Mouse (Mus musculus) forebrain, embryonic 10.5 days (tissue): ENCODE data around the gene Ppargc1a. TPM values are rescaled to one million over a fixed set of nuclear protein-coding genes. Genes with fewer than 3 reads are reported as not detected.

ENCODE experiments used
- DNase-seq: peaks from one replicate; pipeline ENCODE4 v3.0.0-alpha.2; 2017; ENCODE audit warnings: low spot score; ENCODE audit errors: extremely low spot score
- H3K27ac ChIP-seq: fragments of 300-500 bp; sonication (generic); 2 replicates; pipeline ENCODE4 v1.5.1; 2016; ENCODE audit warnings: mild to moderate bottlenecking
- H3K27me3 ChIP-seq: fragments of 300-500 bp; sonication (generic); 2 replicates; pipeline ENCODE4 v1.6.1; 2016; ENCODE audit warnings: mild to moderate bottlenecking; ENCODE audit not compliant: poor library complexity, severe bottlenecking
- H3K36me3 ChIP-seq: fragments of 300-500 bp; sonication (generic); replicated peaks from 2 replicates; pipeline ENCODE4 v1.6.1; 2016; ENCODE audit warnings: mild to moderate bottlenecking, moderate library complexity
- H3K4me1 ChIP-seq: fragments of 300-500 bp; sonication (generic); 2 replicates; pipeline ENCODE4 v1.6.1; 2016
- H3K4me3 ChIP-seq: fragments of 300-500 bp; sonication (generic); 2 replicates; pipeline ENCODE4 v1.5.1; 2016; ENCODE audit warnings: mild to moderate bottlenecking, moderate library complexity
- H3K9me3 ChIP-seq: fragments of 300-500 bp; sonication (generic); 2 replicates; pipeline ENCODE4 v1.6.1; 2016; ENCODE audit warnings: mild to moderate bottlenecking, moderate library complexity
- WGBS: fragments of 180-500 bp; shearing (Covaris S2); methylation state at CpG from one replicate; pipeline ENCODE4 v1.1.7; 2016; 5-methylcytosine and 5-hydroxymethylcytosine counted together
- polyA plus RNA-seq: library from polyadenylated mRNA; unstranded; fragments of >200 nt; fragmentation: Nextera tagmentation; extraction: Ambion mirVana; gene quantifications from 2 replicates; pipeline ENCODE4 v1.2.1, GENCODE M21; 2016

Ppargc1a gene
- polyA plus RNA-seq, 1 experiment from 2014 or later, result 2.6 TPM

DNA sequence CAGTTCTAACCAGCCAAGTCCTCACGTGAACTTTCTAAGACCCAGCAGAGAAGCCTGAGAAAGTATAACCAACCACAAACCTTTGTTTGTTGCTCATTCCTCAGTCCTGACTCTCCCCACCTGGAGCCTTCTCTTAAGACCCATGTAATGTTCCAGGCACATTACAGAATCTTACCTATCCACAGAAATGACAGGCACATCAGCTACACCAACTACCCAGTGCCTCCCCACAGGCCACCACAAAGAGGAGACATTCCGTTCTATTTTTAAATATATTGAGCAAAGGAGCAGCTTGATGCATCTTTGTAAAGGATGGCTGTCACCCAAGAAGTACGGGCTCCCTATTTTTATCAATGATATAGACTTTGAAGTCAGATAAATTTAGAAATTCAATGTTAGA is 20.7 kb downstream of the Ppargc1a start:
- no peak overlapping the region for H3K27ac ChIP-seq
- no peak overlapping the region for H3K4me3 ChIP-seq
- WGBS, result 88% methylated on average over 3 of the region's 3 CpGs
- H3K4me1 ChIP-seq, result peaks cover 9% of the 10 kb centered on the region
- no peak for DNase-seq
- peaks cover 6% of the 10 kb centered on the region; the same call in 1 of the 2 replicates for H3K27me3 ChIP-seq
- no peaks in the 10 kb centered on the region for H3K9me3 ChIP-seq
- H3K36me3 ChIP-seq, result no peaks in the 10 kb centered on the region

DNA sequence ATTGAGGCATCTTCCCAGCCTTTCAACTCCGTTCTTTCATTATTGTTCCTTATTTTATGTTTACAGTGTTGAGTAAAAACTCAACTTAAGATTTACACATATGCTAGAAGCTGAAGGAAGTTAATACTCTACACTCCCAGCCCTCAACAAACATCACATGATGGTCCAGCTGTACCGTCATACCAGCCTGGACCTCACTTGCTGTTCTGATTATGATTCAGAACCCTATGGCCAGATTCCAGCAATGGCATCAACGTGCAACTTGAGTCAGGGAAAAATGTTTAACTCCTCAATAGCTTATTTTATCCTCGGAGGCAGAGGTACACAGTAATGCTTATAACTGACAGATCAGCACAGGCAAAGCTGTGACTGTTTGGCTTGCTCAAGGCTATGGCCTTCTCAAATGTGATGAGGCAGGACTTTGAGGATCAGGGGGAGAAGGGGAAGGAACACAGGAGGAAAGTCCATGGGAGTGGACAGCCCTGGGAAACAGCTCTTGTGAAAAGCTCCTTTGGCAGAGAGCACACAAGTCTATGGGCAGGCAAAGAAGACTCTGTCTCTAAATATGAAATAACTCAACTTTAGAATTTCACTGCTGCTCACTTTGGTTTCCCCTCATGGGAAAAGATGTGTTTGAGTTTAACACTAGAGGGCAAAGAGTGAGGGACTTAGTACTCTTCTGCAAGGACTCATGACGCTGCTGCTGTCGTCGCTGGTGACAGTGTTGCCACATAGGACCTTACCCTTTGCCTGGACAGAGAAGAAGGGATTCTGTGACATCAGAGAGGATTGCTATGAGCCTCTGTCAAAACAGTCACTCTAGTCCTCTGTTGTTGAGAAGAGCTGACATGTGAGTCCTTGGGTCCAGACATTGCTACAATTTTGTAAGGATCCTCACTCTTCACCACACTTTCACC is 22.1 kb downstream of the Ppargc1a start:
- DNase-seq, result no peak
- H3K36me3 ChIP-seq, result no peaks in the 10 kb centered on the region
- H3K27me3 ChIP-seq, result no peaks in the 10 kb centered on the region
- peaks cover 8% of the 10 kb centered on the region for H3K4me1 ChIP-seq
- 91% methylated on average over 7 of the region's 7 CpGs for WGBS
- no peaks in the 10 kb centered on the region for H3K9me3 ChIP-seq
- no peak overlapping the region for H3K27ac ChIP-seq
- H3K4me3 ChIP-seq, result no peak overlapping the region

DNA sequence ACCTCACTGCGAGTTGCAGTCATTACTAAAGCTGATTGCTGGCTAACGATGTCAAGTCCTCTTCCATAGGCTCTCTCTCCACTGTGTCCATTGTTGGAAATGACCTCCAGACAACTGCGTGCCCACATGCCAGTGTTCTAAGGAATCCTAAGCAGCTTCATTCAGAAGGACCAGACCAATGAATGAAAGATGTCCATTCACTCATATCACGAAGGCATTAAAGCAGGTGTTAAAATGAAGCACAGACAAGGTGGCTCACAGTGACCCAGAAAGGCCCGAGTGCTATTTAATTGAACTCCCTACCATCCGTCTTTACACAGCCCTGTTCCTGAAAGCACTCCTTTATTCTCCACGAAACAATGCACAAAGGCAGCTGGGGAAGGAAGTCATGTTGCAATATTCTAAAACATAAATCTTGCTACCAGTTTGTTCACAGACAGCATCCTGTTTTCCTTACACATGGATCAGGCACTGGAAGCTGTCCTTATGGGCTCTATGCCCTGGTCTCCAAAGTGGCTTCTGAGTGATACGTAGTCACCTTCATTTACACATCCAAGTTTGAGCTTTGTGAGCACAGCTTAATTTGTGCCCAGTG is 23.3 kb downstream of the Ppargc1a start:
- DNase-seq, result no peak
- no peaks in the 10 kb centered on the region for H3K36me3 ChIP-seq
- H3K9me3 ChIP-seq, result no peaks in the 10 kb centered on the region
- H3K4me1 ChIP-seq, result peaks cover 8% of the 10 kb centered on the region
- no peak overlapping the region for H3K27ac ChIP-seq
- WGBS, result 54% methylated on average over 8 of the region's 8 CpGs
- no peaks in the 10 kb centered on the region for H3K27me3 ChIP-seq
- H3K4me3 ChIP-seq, result no peak overlapping the region

DNA sequence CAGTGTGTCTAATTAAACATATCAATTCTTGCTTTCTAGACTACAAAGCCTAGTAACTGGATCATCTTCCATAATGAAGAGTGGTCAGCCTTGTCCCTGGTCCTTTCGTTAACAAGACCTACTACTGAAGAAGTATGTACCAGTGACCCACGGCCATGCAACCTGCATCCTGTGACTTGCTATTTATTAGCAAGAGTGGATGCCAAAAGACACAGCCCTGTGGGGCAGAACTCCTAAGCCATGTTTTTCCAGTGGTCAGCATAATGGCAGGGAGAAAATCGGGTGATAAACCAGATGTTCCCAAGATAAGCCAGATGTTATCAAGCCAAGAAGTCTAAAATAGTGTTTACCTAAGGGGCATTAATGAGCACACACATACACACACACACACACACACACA is 26.0 kb downstream of the Ppargc1a start:
- WGBS, result 90% methylated on average over 3 of the region's 3 CpGs
- no peak overlapping the region for H3K4me3 ChIP-seq
- no peak overlapping the region for H3K27ac ChIP-seq
- H3K27me3 ChIP-seq, result no peaks in the 10 kb centered on the region
- DNase-seq, result no peak
- H3K9me3 ChIP-seq, result no peaks in the 10 kb centered on the region
- peaks cover 8% of the 10 kb centered on the region for H3K4me1 ChIP-seq
- H3K36me3 ChIP-seq, result no peaks in the 10 kb centered on the region

DNA sequence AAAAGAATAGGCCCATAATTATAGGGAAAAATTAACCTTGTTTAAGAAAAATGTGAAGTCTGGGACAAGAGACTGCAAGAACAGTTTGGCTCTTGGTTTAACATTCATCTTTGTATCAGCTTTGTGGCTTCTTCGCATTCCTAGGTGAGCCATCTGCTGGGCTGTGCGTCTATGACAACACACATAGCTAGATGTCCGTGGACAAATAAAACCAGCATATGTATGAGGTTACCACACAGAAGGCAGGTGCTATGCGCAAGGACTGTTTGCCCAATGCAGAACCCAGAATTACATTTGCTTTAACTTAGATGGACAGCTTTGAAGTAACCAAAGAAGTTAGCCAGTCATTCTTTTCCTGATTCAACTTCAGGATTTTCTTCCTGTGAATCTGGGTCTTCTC is 26.7 kb downstream of the Ppargc1a start:
- Histone ChIP-seq H3K9me3 (no peaks in the 10 kb centered on the region), H3K27me3 (no peaks in the 10 kb centered on the region), H3K36me3 (no peaks in the 10 kb centered on the region), H3K4me1 (peaks cover 8% of the 10 kb centered on the region), H3K4me3 (no peak overlapping the region), H3K27ac (no peak overlapping the region)
- 88% methylated on average over 4 of the region's 4 CpGs for WGBS
- DNase-seq, result no peak

DNA sequence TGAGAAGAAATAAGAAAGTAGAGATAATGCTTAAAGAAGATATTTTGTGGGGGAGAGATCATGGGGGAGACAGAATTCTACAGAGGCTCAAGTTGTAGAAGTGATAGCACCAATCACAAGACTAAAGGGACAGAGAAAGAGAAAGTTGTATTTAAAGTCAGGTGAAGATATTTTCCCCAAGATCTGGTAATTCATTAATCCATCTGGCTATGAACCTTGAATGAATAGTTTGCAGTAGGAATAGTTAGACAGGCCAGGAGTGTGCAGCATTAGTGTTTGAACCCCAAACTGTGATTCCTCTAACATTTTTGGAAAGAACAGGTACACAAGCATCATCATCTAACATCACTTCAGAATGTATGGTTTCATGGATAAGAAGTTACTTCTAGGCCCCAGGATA is 28.0 kb downstream of the Ppargc1a start:
- H3K9me3 ChIP-seq, result no peaks in the 10 kb centered on the region
- DNase-seq, result no peak
- H3K4me1 ChIP-seq, result peaks cover 8% of the 10 kb centered on the region
- H3K27ac ChIP-seq, result no peak overlapping the region
- no peaks in the 10 kb centered on the region for H3K36me3 ChIP-seq
- no peak overlapping the region for H3K4me3 ChIP-seq
- H3K27me3 ChIP-seq, result no peaks in the 10 kb centered on the region

DNA sequence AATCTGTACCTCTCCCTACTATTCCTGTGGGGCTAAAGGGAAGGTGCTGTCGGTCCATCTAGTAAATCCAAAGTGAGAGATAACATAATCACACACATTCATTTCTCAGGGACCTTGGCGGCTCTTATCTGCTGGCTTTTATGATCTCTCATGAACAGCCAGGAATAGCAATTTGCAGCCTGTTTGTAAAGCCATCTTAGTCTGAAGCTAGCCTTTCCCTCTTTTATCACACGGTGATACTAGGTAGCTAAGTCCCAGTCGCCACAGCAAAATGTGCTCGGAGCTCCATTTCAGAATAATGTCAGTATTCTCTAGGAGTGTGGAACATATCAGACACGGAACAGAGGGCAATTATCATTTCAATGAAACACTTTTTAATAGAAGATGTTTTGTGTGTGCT is 29.2 kb downstream of the Ppargc1a start:
- DNase-seq, result no peak
- Histone ChIP-seq H3K9me3 (no peaks in the 10 kb centered on the region), H3K4me3 (no peak overlapping the region), H3K27me3 (no peaks in the 10 kb centered on the region), H3K27ac (no peak overlapping the region), H3K36me3 (no peaks in the 10 kb centered on the region), H3K4me1 (no peaks in the 10 kb centered on the region)
- WGBS, result 93% methylated on average over 6 of the region's 6 CpGs

DNA sequence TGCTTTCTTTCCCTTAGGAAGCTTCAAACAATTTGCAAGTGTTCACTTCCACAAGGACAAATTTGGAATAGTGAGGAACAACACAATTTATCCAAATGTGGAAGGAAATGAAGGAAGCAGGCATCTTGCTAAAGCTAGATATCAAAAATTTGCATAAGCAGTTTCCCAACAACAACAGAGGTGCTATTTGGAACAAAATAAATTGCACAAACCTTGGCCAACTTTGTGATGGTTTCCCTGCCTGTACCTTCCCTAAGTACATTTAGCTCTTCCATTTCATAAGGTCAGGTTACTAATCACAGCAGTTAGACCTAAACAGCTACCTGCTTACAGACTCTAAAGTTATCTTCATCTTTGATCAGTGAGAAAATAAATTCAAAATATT is 29.9 kb downstream of the Ppargc1a start:
- Histone ChIP-seq H3K9me3 (no peaks in the 10 kb centered on the region), H3K36me3 (no peaks in the 10 kb centered on the region), H3K4me1 (no peaks in the 10 kb centered on the region), H3K4me3 (no peak overlapping the region), H3K27ac (no peak overlapping the region), H3K27me3 (no peaks in the 10 kb centered on the region)
- DNase-seq, result no peak

DNA sequence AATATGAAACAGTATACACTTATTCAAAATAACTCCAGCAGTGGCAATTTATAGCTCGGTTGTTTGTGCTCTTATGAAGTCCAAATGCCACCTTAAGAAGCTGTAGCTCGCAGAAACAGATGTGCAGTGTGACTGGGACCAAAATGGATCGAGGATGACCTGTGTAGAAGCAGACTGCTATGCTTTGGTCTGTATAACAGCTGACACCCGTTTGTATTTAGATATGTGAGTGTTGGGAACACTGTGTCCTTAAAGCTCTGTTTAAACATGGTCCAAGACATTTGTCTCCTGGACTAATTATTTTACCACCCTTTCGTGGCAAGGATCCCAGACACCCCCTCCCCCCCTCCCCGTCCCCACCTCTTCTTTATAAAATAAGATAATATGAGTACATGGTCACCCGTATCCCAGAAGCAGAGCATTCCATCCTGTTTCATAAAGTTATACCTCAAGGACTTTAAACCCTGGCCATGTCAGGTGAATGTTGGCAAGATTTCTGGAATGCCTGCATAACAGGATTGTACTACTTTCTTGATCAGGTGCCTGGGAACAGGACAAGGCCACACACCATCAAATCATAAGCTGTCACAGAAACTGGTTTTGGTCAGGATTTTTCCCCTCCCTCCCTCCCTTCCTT is 30.4 kb downstream of the Ppargc1a start:
- 86% methylated on average over 7 of the region's 7 CpGs for WGBS
- no peaks in the 10 kb centered on the region for H3K36me3 ChIP-seq
- no peaks in the 10 kb centered on the region for H3K9me3 ChIP-seq
- H3K4me3 ChIP-seq, result no peak overlapping the region
- no peak overlapping the region for H3K27ac ChIP-seq
- no peaks in the 10 kb centered on the region for H3K4me1 ChIP-seq
- no peaks in the 10 kb centered on the region for H3K27me3 ChIP-seq
- no peak for DNase-seq

DNA sequence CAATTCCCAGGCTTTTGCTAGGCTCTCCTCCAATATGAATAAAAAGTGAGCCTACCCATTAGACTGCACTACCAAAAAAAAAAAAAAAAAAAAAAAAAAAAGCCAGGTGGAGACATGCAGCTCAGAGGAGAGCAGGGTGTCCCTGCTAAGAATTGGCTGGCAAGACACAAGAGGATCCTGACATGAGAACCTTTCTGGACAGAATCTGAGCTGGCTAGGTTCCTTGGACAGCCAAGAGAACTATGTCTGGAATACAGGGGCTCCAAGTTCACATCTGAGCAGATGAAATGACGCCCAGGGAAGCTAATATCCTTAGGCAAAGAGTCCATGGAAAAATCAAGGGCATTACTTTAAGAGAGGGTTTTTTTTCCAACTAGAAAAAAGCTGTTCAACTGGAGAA is 33.1 kb downstream of the Ppargc1a start:
- 89% methylated on average over 1 of the region's 1 CpGs for WGBS
- DNase-seq, result no peak
- H3K36me3 ChIP-seq, result no peaks in the 10 kb centered on the region
- H3K9me3 ChIP-seq, result no peaks in the 10 kb centered on the region
- H3K4me3 ChIP-seq, result no peak overlapping the region
- H3K27me3 ChIP-seq, result no peaks in the 10 kb centered on the region
- H3K27ac ChIP-seq, result no peak overlapping the region
- H3K4me1 ChIP-seq, result no peaks in the 10 kb centered on the region

DNA sequence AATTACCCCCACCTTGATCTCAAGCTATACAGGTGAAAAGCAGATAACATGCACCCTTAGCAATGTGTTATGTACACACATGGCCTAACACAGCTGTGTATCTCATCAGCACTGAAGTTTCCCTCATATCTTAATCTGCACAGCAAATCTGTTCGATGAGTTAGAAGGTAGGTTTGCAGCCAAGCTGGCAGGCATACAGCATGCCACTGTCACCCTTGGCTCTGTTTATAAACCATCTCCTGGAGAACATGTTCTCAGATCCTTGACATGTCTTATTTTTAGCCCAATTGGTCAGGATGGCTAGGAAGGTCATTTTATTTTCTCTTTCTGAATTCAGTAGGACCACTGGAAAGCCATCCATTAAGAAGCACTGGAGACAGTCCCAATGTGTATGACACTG is 36.2 kb downstream of the Ppargc1a start:
- H3K27me3 ChIP-seq, result no peaks in the 10 kb centered on the region
- no peaks in the 10 kb centered on the region for H3K4me1 ChIP-seq
- H3K9me3 ChIP-seq, result no peaks in the 10 kb centered on the region
- WGBS, result 88% methylated on average over 1 of the region's 1 CpGs
- no peaks in the 10 kb centered on the region for H3K36me3 ChIP-seq
- no peak for DNase-seq
- H3K4me3 ChIP-seq, result no peak overlapping the region
- no peak overlapping the region for H3K27ac ChIP-seq

DNA sequence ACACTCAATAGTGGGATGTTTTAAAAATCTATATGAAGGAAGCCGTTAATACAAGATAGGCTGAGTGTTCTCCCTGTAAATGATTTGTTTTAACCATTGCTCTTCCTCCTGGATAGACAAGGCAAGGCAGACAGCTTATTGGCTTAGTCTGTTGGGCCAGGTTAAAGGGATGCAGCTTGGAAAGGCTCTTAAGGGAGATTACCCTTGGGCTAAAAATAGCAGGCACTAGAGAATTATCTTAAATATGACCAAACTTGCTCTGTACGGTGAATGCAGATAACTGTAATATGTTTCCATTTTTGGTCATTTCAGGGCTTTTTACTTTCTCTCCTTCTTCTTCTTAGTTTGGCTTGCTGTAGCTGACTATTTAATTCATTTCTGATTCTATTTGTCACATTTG is 38.1 kb downstream of the Ppargc1a start:
- H3K36me3 ChIP-seq, result no peaks in the 10 kb centered on the region
- no peak overlapping the region for H3K27ac ChIP-seq
- DNase-seq, result no peak
- no peaks in the 10 kb centered on the region for H3K9me3 ChIP-seq
- 88% methylated on average over 2 of the region's 2 CpGs for WGBS
- H3K4me3 ChIP-seq, result no peak overlapping the region
- no peaks in the 10 kb centered on the region for H3K27me3 ChIP-seq
- H3K4me1 ChIP-seq, result no peaks in the 10 kb centered on the region

DNA sequence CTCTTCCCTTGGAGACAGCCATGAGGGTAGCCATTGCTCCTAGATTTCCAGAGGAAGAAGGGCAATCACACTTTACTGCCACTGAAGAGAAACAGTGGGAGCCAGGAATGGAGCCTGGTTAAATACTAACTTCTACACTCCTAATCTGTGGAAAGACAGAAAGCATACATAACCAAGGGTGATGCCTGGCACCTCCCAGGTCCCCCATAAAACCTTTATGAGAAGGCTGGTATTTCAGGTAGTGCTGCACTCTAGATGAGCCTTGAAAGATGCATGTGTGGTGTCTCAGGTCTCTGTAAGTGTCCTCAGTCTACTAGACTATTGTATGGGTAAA is 39.4 kb downstream of the Ppargc1a start:
- no peak for DNase-seq
- Histone ChIP-seq H3K27me3 (no peaks in the 10 kb centered on the region), H3K4me3 (no peak overlapping the region), H3K4me1 (no peaks in the 10 kb centered on the region), H3K9me3 (no peaks in the 10 kb centered on the region), H3K36me3 (no peaks in the 10 kb centered on the region), H3K27ac (no peak overlapping the region)
